In genomic region chr3:121758373-121758772, GRCm38 (mm10) we compare ENCODE assay signal across 23 mouse cellular contexts. TPM values are rescaled to one million over a fixed set of nuclear protein-coding genes. Genes with fewer than 3 reads are reported as not detected.
DNase-seq lines count a peak whose midpoint lies in the region; ATAC-seq and TF ChIP-seq lines count a peak whose summit lies in the region.
"Had no signal": no experiment of that assay in that cellular context is flagged by ENCODE, and none has a peak within 500 bp of the region (broad histone marks: within the 10 kb centered on the region; RNA-seq: fewer than 3 reads in every experiment).

No protein-coding gene starts in this region.

- no peak overlapping the region for H3K4me2 ChIP-seq in intestine, embryonic 14.5 days (ENCODE audit: low read length)
- no peak overlapping the region for H3K4me2 ChIP-seq in intestine, postnatal 0 days (replicated peaks; ENCODE audit: low read depth)
- no peak overlapping the region for H3K4me2 ChIP-seq in stomach, embryonic 14.5 days (replicated peaks; ENCODE audit: low read depth, low read length)
- no peak overlapping the region for H3K4me2 ChIP-seq in hindbrain, postnatal 0 days (ENCODE audit: low read depth, low read length)
- H3K4me2 ChIP-seq: embryonic facial prominence, embryonic 15.5 days; heart, embryonic 15.5 days; hindbrain, embryonic 15.5 days had no signal

- H3K9me3 ChIP-seq in intestine, embryonic 14.5 days (ENCODE audit: control insufficient read depth, low read length) = no peaks in the 10 kb centered on the region
- no peaks in the 10 kb centered on the region for H3K9me3 ChIP-seq in intestine, postnatal 0 days (ENCODE audit: control insufficient read depth)
- H3K9me3 ChIP-seq in stomach, embryonic 14.5 days (ENCODE audit: control insufficient read depth, low read depth, low read length) = no peaks in the 10 kb centered on the region
- no peaks in the 10 kb centered on the region for H3K9me3 ChIP-seq in hindbrain, postnatal 0 days (ENCODE audit: low read length)
- H3K9me3 ChIP-seq: embryonic facial prominence, embryonic 15.5 days; forebrain, embryonic 10.5 days; G1E; heart, embryonic 10.5 days; heart, embryonic 15.5 days; hindbrain, embryonic 15.5 days had no signal

- no peak overlapping the region for H3K4me3 ChIP-seq in intestine, embryonic 14.5 days (ENCODE audit: low read depth, low read length)
- no peak overlapping the region for H3K4me3 ChIP-seq in intestine, postnatal 0 days (ENCODE audit: low read depth, low read length)
- H3K4me3 ChIP-seq in testis, adult 2 months (ENCODE audit: control insufficient read depth, low read depth, low read length) = no peak overlapping the region
- no peak overlapping the region for H3K4me3 ChIP-seq in stomach, embryonic 14.5 days (ENCODE audit: low read depth, low read length)
- H3K4me3 ChIP-seq in hindbrain, postnatal 0 days (ENCODE audit: low read length) = no peak overlapping the region
- H3K4me3 ChIP-seq: embryonic facial prominence, embryonic 15.5 days; erythroblast, embryonic 14.5 days; forebrain, embryonic 10.5 days; heart, embryonic 10.5 days; heart, embryonic 15.5 days; hindbrain, embryonic 15.5 days had no signal

- ATAC-seq in intestine, embryonic 14.5 days (replicated peaks; ENCODE audit: low FRiP score, low TSS enrichment, low read depth) = no peak
- ATAC-seq in intestine, postnatal 0 days = no peak
- ATAC-seq in stomach, embryonic 14.5 days (ENCODE audit: insufficient number of reproducible peaks, insufficient read depth, low FRiP score, low read depth) = 0 out of 2 replicates have a peak, but pooled peaks have one; percentile 63
- no peak for ATAC-seq in hindbrain, postnatal 0 days
- ATAC-seq: forebrain, embryonic 16.5 days had no signal

- no peak for TF ChIP-seq CTCF in intestine, postnatal 0 days (IDR thresholded peaks at IDR 0.05; ENCODE audit: low read depth)
- no peak for TF ChIP-seq CTCF in testis, adult 2 months (IDR thresholded peaks at IDR 0.05; ENCODE audit: control insufficient read depth, insufficient read depth, insufficient replicate concordance, low read depth, low read length)
- TF ChIP-seq CTCF in hindbrain, postnatal 0 days (IDR thresholded peaks at IDR 0.05; ENCODE audit: low read depth) = no peak

- H3K9ac ChIP-seq in intestine, embryonic 14.5 days (ENCODE audit: low read length) = no peak overlapping the region
- no peak overlapping the region for H3K9ac ChIP-seq in intestine, postnatal 0 days (ENCODE audit: low read depth, low read length)
- no peak overlapping the region for H3K9ac ChIP-seq in stomach, embryonic 14.5 days (replicated peaks; ENCODE audit: low read depth, low read length)
- no peak overlapping the region for H3K9ac ChIP-seq in hindbrain, postnatal 0 days (replicated peaks; ENCODE audit: low read length)
- H3K9ac ChIP-seq: embryonic facial prominence, embryonic 15.5 days; heart, embryonic 15.5 days; hindbrain, embryonic 15.5 days had no signal

- 26% methylated on average over 7 of the region's 7 CpGs for WGBS in intestine, embryonic 14.5 days
- 38% methylated on average over 7 of the region's 7 CpGs for WGBS in intestine, postnatal 0 days
- 14% methylated on average over 7 of the region's 7 CpGs for WGBS in stomach, embryonic 14.5 days
- 71% methylated on average over 7 of the region's 7 CpGs for WGBS in hindbrain, postnatal 0 days

- no peak for TF ChIP-seq POLR2A in testis, adult 2 months (IDR thresholded peaks at IDR 0.05; ENCODE audit: control insufficient read depth, low read depth, low read length)

- no peaks in the 10 kb centered on the region for H3K27me3 ChIP-seq in intestine, embryonic 14.5 days (replicated peaks; ENCODE audit: control insufficient read depth, insufficient read depth, low read length)
- no peaks in the 10 kb centered on the region for H3K27me3 ChIP-seq in intestine, postnatal 0 days (replicated peaks; ENCODE audit: control insufficient read depth, insufficient read depth, low read length)
- no peaks in the 10 kb centered on the region for H3K27me3 ChIP-seq in testis, adult 2 months (ENCODE audit: control insufficient read depth, insufficient read depth, low read length)
- H3K27me3 ChIP-seq in stomach, embryonic 14.5 days (ENCODE audit: control insufficient read depth, insufficient read depth, low read length) = no peaks in the 10 kb centered on the region
- H3K27me3 ChIP-seq in hindbrain, postnatal 0 days (ENCODE audit: insufficient read depth, low read length) = no peaks in the 10 kb centered on the region
- H3K27me3 ChIP-seq: embryonic facial prominence, embryonic 15.5 days; heart, embryonic 15.5 days; hindbrain, embryonic 15.5 days had no signal

- H3K4me1 ChIP-seq in intestine, embryonic 14.5 days (replicated peaks; ENCODE audit: control insufficient read depth, insufficient read depth, low read length) = peaks cover 2% of the 10 kb centered on the region; the same call in 1 of the 2 replicates
- H3K4me1 ChIP-seq in intestine, postnatal 0 days (replicated peaks; ENCODE audit: control insufficient read depth, insufficient read depth, low read length) = no peaks in the 10 kb centered on the region
- H3K4me1 ChIP-seq in testis, adult 2 months (ENCODE audit: control insufficient read depth, insufficient read depth, low read length) = no peaks in the 10 kb centered on the region; the same call in 1 of the 2 replicates
- 0 out of 2 replicates have a peak, but pooled peaks cover 4% of the 10 kb centered on the region for H3K4me1 ChIP-seq in stomach, embryonic 14.5 days (ENCODE audit: control insufficient read depth, insufficient read depth, low read length)
- H3K4me1 ChIP-seq in hindbrain, postnatal 0 days (ENCODE audit: insufficient read depth, low read length) = no peaks in the 10 kb centered on the region
- H3K4me1 ChIP-seq: hindbrain, embryonic 15.5 days had no signal

- peak overlapping the region; percentile 23; the same call in 1 of the 2 replicates for H3K27ac ChIP-seq in intestine, embryonic 14.5 days (ENCODE audit: low read depth)
- H3K27ac ChIP-seq in intestine, postnatal 0 days (ENCODE audit: low read depth, low read length) = no peak overlapping the region
- peak overlapping the region; percentile 17; the same call in 1 of the 2 replicates for H3K27ac ChIP-seq in testis, adult 2 months (ENCODE audit: control insufficient read depth, insufficient read depth, low read depth, low read length)
- peak overlapping the region; percentile 4; the same call in 1 of the 2 replicates for H3K27ac ChIP-seq in stomach, embryonic 14.5 days (ENCODE audit: low read length)
- H3K27ac ChIP-seq in hindbrain, postnatal 0 days = no peak overlapping the region
- H3K27ac ChIP-seq: embryonic facial prominence, embryonic 15.5 days; forebrain, embryonic 10.5 days; heart, embryonic 10.5 days; heart, embryonic 15.5 days; hindbrain, embryonic 15.5 days had no signal

- no peak for DNase-seq in intestine, embryonic 14.5 days (ENCODE audit: low spot score)
- DNase-seq in testis, postnatal 10 days (ENCODE audit: low spot score) = no peak
- peak; percentile 27 for DNase-seq in yolk sac, embryonic 10.5 days (ENCODE audit: low spot score)
- DNase-seq in hindbrain, postnatal 0 days (ENCODE audit: low spot score) = no peak
- DNase-seq in spleen, postnatal 4 days (ENCODE audit: low spot score in 2 of 2) = no peak
- DNase-seq: adrenal gland, postnatal 10 days; cerebellum, adult 11-12 months; cerebellum, adult 9-11 months; cerebellum, postnatal 36 days; gastrocnemius, postnatal 10 days; heart, adult 18-20 months; heart, postnatal 14 days had no signal

- H3K36me3 ChIP-seq in intestine, embryonic 14.5 days (ENCODE audit: control insufficient read depth, insufficient read depth, low read length) = peaks cover 26% of the 10 kb centered on the region
- H3K36me3 ChIP-seq in intestine, postnatal 0 days (ENCODE audit: control insufficient read depth, insufficient read depth) = peaks cover 14% of the 10 kb centered on the region
- no peaks in the 10 kb centered on the region for H3K36me3 ChIP-seq in testis, adult 2 months (ENCODE audit: control insufficient read depth, insufficient read depth, low read length)
- peaks cover 9% of the 10 kb centered on the region; the same call in 1 of the 2 replicates for H3K36me3 ChIP-seq in stomach, embryonic 14.5 days (ENCODE audit: control insufficient read depth, insufficient read depth, low read length)
- peaks cover 3% of the 10 kb centered on the region; the same call in 1 of the 2 replicates for H3K36me3 ChIP-seq in hindbrain, postnatal 0 days (ENCODE audit: insufficient read depth, low read length)

RNA-seq across cellular contexts. Expression of gene F3, which starts 35.0 kb away (rescaled TPM):
- 23.4 and 24.8 TPM in 2 replicates for polyA plus RNA-seq in intestine, embryonic 14.5 days (2014; fragmentation: Nextera tagmentation; extraction: Ambion mirVana)
- 20.3 and 25.1 TPM in 2 replicates for polyA plus RNA-seq in intestine, postnatal 0 days (2015; fragmentation: Nextera tagmentation; extraction: Ambion mirVana)
- 3.5 and 4.2 TPM in 2 replicates for polyA plus RNA-seq in testis, adult 2 months (2012; rRNA removed)
- polyA plus RNA-seq in stomach, embryonic 14.5 days (2014; fragmentation: Nextera tagmentation; extraction: Ambion mirVana) = 22.3 and 24.9 TPM in 2 replicates
- 12.0 and 16.1 TPM in 2 replicates for total RNA-seq in hindbrain, postnatal 0 days (2014; rRNA removed)
- polyA plus RNA-seq in hindbrain, postnatal 0 days (2015; fragmentation: Nextera tagmentation; extraction: Ambion mirVana) = 15.2 and 18.9 TPM in 2 replicates
- total RNA-seq: G1E had no signal
- polyA plus RNA-seq: erythroblast, embryonic 14.5 days; G1E had no signal

RNA-seq across cellular contexts. Expression of gene Abcd3, which starts 56.7 kb away (rescaled TPM):
- polyA plus RNA-seq in intestine, embryonic 14.5 days (2014; fragmentation: Nextera tagmentation; extraction: Ambion mirVana) = 56.8 and 61.7 TPM in 2 replicates
- 46.9 and 53.0 TPM in 2 replicates for polyA plus RNA-seq in intestine, postnatal 0 days (2015; fragmentation: Nextera tagmentation; extraction: Ambion mirVana)
- 2.9 and 4.2 TPM in 2 replicates for polyA plus RNA-seq in testis, adult 2 months (2012; rRNA removed)
- polyA plus RNA-seq in stomach, embryonic 14.5 days (2014; fragmentation: Nextera tagmentation; extraction: Ambion mirVana) = 86.0 and 86.2 TPM in 2 replicates
- total RNA-seq in hindbrain, postnatal 0 days (2014; rRNA removed) = 50.1 and 53.5 TPM in 2 replicates
- 85.9 and 89.5 TPM in 2 replicates for polyA plus RNA-seq in hindbrain, postnatal 0 days (2015; fragmentation: Nextera tagmentation; extraction: Ambion mirVana)

Comparison
In these comparisons a context has a peak if more than half of its experiments do, and no peak if none do; other contexts are left out.
1. H3K27ac ChIP-seq: peak in intestine, embryonic 14.5 days (single experiment), testis, adult 2 months (single experiment) and stomach, embryonic 14.5 days (single experiment); none in intestine, postnatal 0 days (single experiment) and hindbrain, postnatal 0 days (single experiment).